Mouse (Mus musculus): ENCODE results near the gene Fkbp15. TPM values are rescaled to one million over a fixed set of nuclear protein-coding genes. Genes with fewer than 3 reads are reported as not detected.

Gene Fkbp15
- polyA plus RNA-seq, 1 experiment from 2014 or later = 19.2 TPM

GRCm38 (mm10) chr4:62263133-62263844 lies 97.1 kb downstream of the Fkbp15 start:
- Histone ChIP-seq H3K27me3 (ENCODE audit: insufficient read depth, low read length) (no peaks in the 10 kb centered on the region), H3K9ac (ENCODE audit: low read depth, low read length) (no peak overlapping the region), H3K4me1 (replicated peaks; ENCODE audit: insufficient read depth, low read length) (no peaks in the 10 kb centered on the region), H3K4me3 (replicated peaks; ENCODE audit: low read depth, low read length) (no peak overlapping the region), H3K27ac (no peak overlapping the region), H3K36me3 (ENCODE audit: insufficient read depth, low read length) (no peaks in the 10 kb centered on the region), H3K4me2 (ENCODE audit: low read length) (no peak overlapping the region), H3K9me3 (replicated peaks; ENCODE audit: low read length) (no peaks in the 10 kb centered on the region)
- WGBS = 16% methylated on average over 7 of the region's 7 CpGs
- peak; percentile 71 for TF ChIP-seq CTCF (IDR thresholded peaks at IDR 0.05; ENCODE audit: low read depth)
- DNase-seq (ENCODE audit: low spot score) (peak; percentile 92), ATAC-seq (replicated peaks; ENCODE audit: low FRiP score, low read depth) (peak; percentile 85)

GRCm38 (mm10) chr4:62262276-62262675 lies 98.1 kb downstream of the Fkbp15 start, which contains the start of gene Slc31a2:
TSS of gene Slc31a2 (plus strand) at chr4:62262562.
- Histone ChIP-seq H3K9ac (ENCODE audit: low read depth, low read length) (no peak within 1 kb of the TSS), H3K4me2 (ENCODE audit: low read length) (no peak within 1 kb of the TSS), H3K36me3 (ENCODE audit: insufficient read depth, low read length) (no peaks in the 10 kb centered on the region), H3K27ac (no peak within 1 kb of the TSS), H3K4me1 (replicated peaks; ENCODE audit: insufficient read depth, low read length) (no peaks in the 10 kb centered on the region), H3K4me3 (replicated peaks; ENCODE audit: low read depth, low read length) (no peak within 1 kb of the TSS), H3K27me3 (ENCODE audit: insufficient read depth, low read length) (no peaks in the 10 kb centered on the region), H3K9me3 (replicated peaks; ENCODE audit: low read length) (no peaks in the 10 kb centered on the region)
- WGBS = 38% methylated on average over 2 of the region's 2 CpGs
- TF ChIP-seq CTCF (IDR thresholded peaks at IDR 0.05; ENCODE audit: low read depth) = no peak
- DNase-seq (ENCODE audit: low spot score) (no peak), ATAC-seq (replicated peaks; ENCODE audit: low FRiP score, low read depth) (no peak)

- Histone ChIP-seq H3K9me3 (replicated peaks; ENCODE audit: low read length) (no peaks in the 10 kb centered on the region), H3K4me2 (ENCODE audit: low read length) (no peak overlapping the region), H3K9ac (ENCODE audit: low read depth, low read length) (no peak overlapping the region), H3K36me3 (ENCODE audit: insufficient read depth, low read length) (no peaks in the 10 kb centered on the region), H3K4me1 (replicated peaks; ENCODE audit: insufficient read depth, low read length) (no peaks in the 10 kb centered on the region), H3K27me3 (ENCODE audit: insufficient read depth, low read length) (no peaks in the 10 kb centered on the region), H3K27ac (no peak overlapping the region), H3K4me3 (replicated peaks; ENCODE audit: low read depth, low read length) (no peak overlapping the region)
- ATAC-seq (replicated peaks; ENCODE audit: low FRiP score, low read depth) (no peak), DNase-seq (ENCODE audit: low spot score) (peak; percentile 75)
- WGBS = 26% methylated on average over 8 of the region's 8 CpGs
- no peak for TF ChIP-seq CTCF (IDR thresholded peaks at IDR 0.05; ENCODE audit: low read depth)
These were observed 103.4 kb downstream of the Fkbp15 start for GRCm38 (mm10) chr4:62256931-62257330.

GRCm38 (mm10) chr4:62254551-62254950 lies 105.8 kb downstream of the Fkbp15 start:
- ATAC-seq (replicated peaks; ENCODE audit: low FRiP score, low read depth) = no peak
- Histone ChIP-seq H3K27ac (no peak overlapping the region), H3K27me3 (ENCODE audit: insufficient read depth, low read length) (no peaks in the 10 kb centered on the region), H3K9me3 (replicated peaks; ENCODE audit: low read length) (no peaks in the 10 kb centered on the region), H3K4me2 (ENCODE audit: low read length) (no peak overlapping the region), H3K4me1 (replicated peaks; ENCODE audit: insufficient read depth, low read length) (no peaks in the 10 kb centered on the region), H3K4me3 (replicated peaks; ENCODE audit: low read depth, low read length) (no peak overlapping the region), H3K36me3 (ENCODE audit: insufficient read depth, low read length) (no peaks in the 10 kb centered on the region), H3K9ac (ENCODE audit: low read depth, low read length) (no peak overlapping the region)
- 66% methylated on average over 8 of the region's 8 CpGs for WGBS
- no peak for TF ChIP-seq CTCF (IDR thresholded peaks at IDR 0.05; ENCODE audit: low read depth)
- DNase-seq (ENCODE audit: low spot score) = no peak

GRCm38 (mm10) chr4:62251776-62252175 lies 108.6 kb downstream of the Fkbp15 start:
- no peak for TF ChIP-seq CTCF (IDR thresholded peaks at IDR 0.05; ENCODE audit: low read depth)
- H3K9ac ChIP-seq (ENCODE audit: low read depth, low read length) = no peak overlapping the region
- 90% methylated on average over 4 of the region's 4 CpGs for WGBS
- ATAC-seq (replicated peaks; ENCODE audit: low FRiP score, low read depth) (no peak), DNase-seq (ENCODE audit: low spot score) (no peak)
- no peaks in the 10 kb centered on the region for H3K9me3 ChIP-seq (replicated peaks; ENCODE audit: low read length)
- H3K27ac ChIP-seq = no peak overlapping the region
- H3K36me3 ChIP-seq (ENCODE audit: insufficient read depth, low read length) = no peaks in the 10 kb centered on the region
- H3K4me3 ChIP-seq (replicated peaks; ENCODE audit: low read depth, low read length) = no peak overlapping the region
- no peaks in the 10 kb centered on the region for H3K27me3 ChIP-seq (ENCODE audit: insufficient read depth, low read length)
- no peak overlapping the region for H3K4me2 ChIP-seq (ENCODE audit: low read length)
- H3K4me1 ChIP-seq (replicated peaks; ENCODE audit: insufficient read depth, low read length) = no peaks in the 10 kb centered on the region

- H3K27me3 ChIP-seq (ENCODE audit: insufficient read depth, low read length) = no peaks in the 10 kb centered on the region
These were observed 109.3 kb downstream of the Fkbp15 start for GRCm38 (mm10) chr4:62250896-62251544.

More at GRCm38 (mm10) chr4:62250896-62251544, 109.3 kb downstream of the Fkbp15 start:
- 42% methylated on average over 3 of the region's 3 CpGs for WGBS
- no peak overlapping the region for H3K4me2 ChIP-seq (ENCODE audit: low read length)
- H3K36me3 ChIP-seq (ENCODE audit: insufficient read depth, low read length) = no peaks in the 10 kb centered on the region
- peak; percentile 53 for TF ChIP-seq CTCF (IDR thresholded peaks at IDR 0.05; ENCODE audit: low read depth)
- H3K9ac ChIP-seq (ENCODE audit: low read depth, low read length) = no peak overlapping the region
- H3K4me3 ChIP-seq (replicated peaks; ENCODE audit: low read depth, low read length) = no peak overlapping the region
- H3K27ac ChIP-seq = no peak overlapping the region
- peak; percentile 15 for DNase-seq (ENCODE audit: low spot score)
- no peak for ATAC-seq (replicated peaks; ENCODE audit: low FRiP score, low read depth)
- H3K4me1 ChIP-seq (replicated peaks; ENCODE audit: insufficient read depth, low read length) = no peaks in the 10 kb centered on the region
- H3K9me3 ChIP-seq (replicated peaks; ENCODE audit: low read length) = no peaks in the 10 kb centered on the region

Other genes with a start within 250 kb of the Fkbp15 start
- gene Mup21, start 209.7 kb downstream of the Fkbp15 start, polyA plus RNA-seq (2015; fragmentation: Nextera tagmentation; extraction: Ambion mirVana) = not detected in 2 replicates
- gene Zfp37, start 129.5 kb downstream of the Fkbp15 start, polyA plus RNA-seq (2015; fragmentation: Nextera tagmentation; extraction: Ambion mirVana) = 6.6 and 7.0 TPM in 2 replicates
- 18.1 and 19.3 TPM in 2 replicates for gene Slc31a2, start 98.0 kb downstream of the Fkbp15 start, polyA plus RNA-seq (2015; fragmentation: Nextera tagmentation; extraction: Ambion mirVana)
- 48.3 and 55.9 TPM in 2 replicates for gene Slc31a1, start 179 bp upstream of the Fkbp15 start, polyA plus RNA-seq (2015; fragmentation: Nextera tagmentation; extraction: Ambion mirVana)
- 137 and 138 TPM in 2 replicates for gene Cdc26, start 48.1 kb upstream of the Fkbp15 start, polyA plus RNA-seq (2015; fragmentation: Nextera tagmentation; extraction: Ambion mirVana)
- 14.8 and 16.1 TPM in 2 replicates for gene Prpf4, start 48.2 kb upstream of the Fkbp15 start, polyA plus RNA-seq (2015; fragmentation: Nextera tagmentation; extraction: Ambion mirVana)
- gene Rnf183, start 74.7 kb upstream of the Fkbp15 start, polyA plus RNA-seq (2015; fragmentation: Nextera tagmentation; extraction: Ambion mirVana) = 2.4 and 2.6 TPM in 2 replicates
- 10.1 and 10.6 TPM in 2 replicates for gene Wdr31, start 110.3 kb upstream of the Fkbp15 start, polyA plus RNA-seq (2015; fragmentation: Nextera tagmentation; extraction: Ambion mirVana)
- gene Bspry, start 119.5 kb upstream of the Fkbp15 start, polyA plus RNA-seq (2015; fragmentation: Nextera tagmentation; extraction: Ambion mirVana) = 38.2 and 38.9 TPM in 2 replicates
- gene Hdhd3, start 142.9 kb upstream of the Fkbp15 start, polyA plus RNA-seq (2015; fragmentation: Nextera tagmentation; extraction: Ambion mirVana) = 16.0 and 17.7 TPM in 2 replicates
- gene Alad, start 159.4 kb upstream of the Fkbp15 start, polyA plus RNA-seq (2015; fragmentation: Nextera tagmentation; extraction: Ambion mirVana) = 109 and 119 TPM in 2 replicates
- 62.0 and 71.2 TPM in 2 replicates for gene Pole3, start 164.5 kb upstream of the Fkbp15 start, polyA plus RNA-seq (2015; fragmentation: Nextera tagmentation; extraction: Ambion mirVana)
- 0.45 and 0.46 TPM in 2 replicates for gene 4933430I17Rik, start 164.8 kb upstream of the Fkbp15 start, polyA plus RNA-seq (2015; fragmentation: Nextera tagmentation; extraction: Ambion mirVana)
- 41.4 and 44.3 TPM in 2 replicates for gene Rgs3, start 199.3 kb upstream of the Fkbp15 start, polyA plus RNA-seq (2015; fragmentation: Nextera tagmentation; extraction: Ambion mirVana)

Measured in kidney, postnatal 0 days (tissue).